Mouse (Mus musculus): Measurements from ENCODE around the gene Gm3893. TPM values are rescaled to one million over a fixed set of nuclear protein-coding genes. Genes with fewer than 3 reads are reported as not detected.
"Not testable (repeated sequence)": the region's sequence is repeated elsewhere in the genome, so short reads cannot be mapped to it uniquely, and the experiment has no call there.

The Gm3893 gene
- not detected in 2 replicates for polyA plus RNA-seq (2015; fragmentation: Nextera tagmentation; extraction: Ambion mirVana)

- not testable (repeated sequence) for H3K27me3 ChIP-seq (replicated peaks; ENCODE audit: insufficient read depth, low read length); H3K27ac ChIP-seq (ENCODE audit: low read length); H3K9ac ChIP-seq (replicated peaks; ENCODE audit: low read depth); DNase-seq (ENCODE audit: low spot score); H3K4me1 ChIP-seq (ENCODE audit: insufficient read depth, low read depth, low read length); H3K36me3 ChIP-seq (ENCODE audit: insufficient read depth, low read length); H3K4me3 ChIP-seq (ENCODE audit: low read depth, low read length); H3K4me2 ChIP-seq (replicated peaks; ENCODE audit: low read depth, low read length); ATAC-seq; H3K9me3 ChIP-seq (ENCODE audit: low read length)
- WGBS: no CpG with 5 or more reads among the region's 2 CpGs
Observed at GRCm38 (mm10) chr4:42090907-42091306, at the start of gene Gm3893. Gene Gm3893, plus strand, starts transcription at chr4:42091207.

- H3K27ac ChIP-seq (ENCODE audit: low read length); H3K9me3 ChIP-seq (ENCODE audit: low read length); H3K27me3 ChIP-seq (replicated peaks; ENCODE audit: insufficient read depth, low read length); H3K4me1 ChIP-seq (ENCODE audit: insufficient read depth, low read depth, low read length); ATAC-seq; H3K9ac ChIP-seq (replicated peaks; ENCODE audit: low read depth); H3K4me3 ChIP-seq (ENCODE audit: low read depth, low read length); H3K4me2 ChIP-seq (replicated peaks; ENCODE audit: low read depth, low read length); DNase-seq (ENCODE audit: low spot score); H3K36me3 ChIP-seq (ENCODE audit: insufficient read depth, low read length): not testable (repeated sequence)
- WGBS: no CpG with 5 or more reads among the region's 5 CpGs
Observed at GRCm38 (mm10) chr4:42114517-42114916, 23.5 kb downstream of the Gm3893 start, which contains the start of gene Gm13304. Gene Gm13304, plus strand, starts transcription at chr4:42114817.

Other genes with a start within 250 kb of the Gm3893 start
- gene Gm21541, start 187.6 kb upstream of the Gm3893 start, polyA plus RNA-seq (2015; fragmentation: Nextera tagmentation; extraction: Ambion mirVana): 94.4 and 95.8 TPM in 2 replicates
- 0.36 and 0.84 TPM in 2 replicates for gene Gm20878, start 149.6 kb upstream of the Gm3893 start, polyA plus RNA-seq (2015; fragmentation: Nextera tagmentation; extraction: Ambion mirVana)
- gene Fam205a4, start 125.1 kb upstream of the Gm3893 start, polyA plus RNA-seq (2015; fragmentation: Nextera tagmentation; extraction: Ambion mirVana): 0.04 and 0.06 TPM in 2 replicates
- not detected in 2 replicates for gene Gm21093, start 56.5 kb upstream of the Gm3893 start, polyA plus RNA-seq (2015; fragmentation: Nextera tagmentation; extraction: Ambion mirVana)
- gene Gm13304, start 23.6 kb downstream of the Gm3893 start, polyA plus RNA-seq (2015; fragmentation: Nextera tagmentation; extraction: Ambion mirVana): 4.8 TPM in 1 of 2 replicates, not detected in the other
- gene Gm13306, start 62.2 kb downstream of the Gm3893 start, polyA plus RNA-seq (2015; fragmentation: Nextera tagmentation; extraction: Ambion mirVana): not detected in 2 replicates
- 0.31 TPM in 1 of 2 replicates, not detected in the other for gene Gm13305, start 77.4 kb downstream of the Gm3893 start, polyA plus RNA-seq (2015; fragmentation: Nextera tagmentation; extraction: Ambion mirVana)
- not detected in 2 replicates for gene Gm10600, start 149.4 kb downstream of the Gm3893 start, polyA plus RNA-seq (2015; fragmentation: Nextera tagmentation; extraction: Ambion mirVana)
- gene Ccl21b, start 164.6 kb downstream of the Gm3893 start, polyA plus RNA-seq (2015; fragmentation: Nextera tagmentation; extraction: Ambion mirVana): 2.9 and 3.4 TPM in 2 replicates
- gene Gm21953, start 203.1 kb downstream of the Gm3893 start, polyA plus RNA-seq (2015; fragmentation: Nextera tagmentation; extraction: Ambion mirVana): not detected in 2 replicates
- not detected in 2 replicates for gene Fam205a3, start 227.1 kb downstream of the Gm3893 start, polyA plus RNA-seq (2015; fragmentation: Nextera tagmentation; extraction: Ambion mirVana)